Mouse (Mus musculus): ENCODE data around the gene Mbnl2.
A peak's percentile ranks its signal among the peaks of the same experiment; 100 is the strongest.

Gene Mbnl2

GRCm38 (mm10) chr14:120330454-120330853, 55.0 kb downstream of the Mbnl2 start:
- DNase-seq: peak in 1 of 2 experiments; percentile 34

- no peak for DNase-seq
These were observed 55.5 kb downstream of the Mbnl2 start for GRCm38 (mm10) chr14:120330881-120331514.

GRCm38 (mm10) chr14:120333465-120334243, 58.2 kb downstream of the Mbnl2 start:
- no peak for DNase-seq

GRCm38 (mm10) chr14:120335366-120335765, 59.9 kb downstream of the Mbnl2 start:
- no peak for DNase-seq

- DNase-seq: no peak
These were observed 60.4 kb downstream of the Mbnl2 start for GRCm38 (mm10) chr14:120335871-120336270.

- DNase-seq: peak; percentile 67 to 75
These were observed 60.9 kb downstream of the Mbnl2 start for GRCm38 (mm10) chr14:120336380-120336779.

- DNase-seq: no peak
These were observed 61.4 kb downstream of the Mbnl2 start for GRCm38 (mm10) chr14:120336841-120337240.

GRCm38 (mm10) chr14:120337731-120338462, 62.4 kb downstream of the Mbnl2 start:
- DNase-seq: no peak

- DNase-seq: no peak
These were observed 63.2 kb downstream of the Mbnl2 start for GRCm38 (mm10) chr14:120338706-120339105.

- DNase-seq: no peak
These were observed 66.4 kb downstream of the Mbnl2 start for GRCm38 (mm10) chr14:120341912-120342311.

GRCm38 (mm10) chr14:120342321-120342720, 66.9 kb downstream of the Mbnl2 start:
- no peak for DNase-seq

- DNase-seq: no peak
These were observed 69.2 kb downstream of the Mbnl2 start for GRCm38 (mm10) chr14:120344641-120345040.

GRCm38 (mm10) chr14:120347410-120348315, 72.2 kb downstream of the Mbnl2 start:
- no peak for DNase-seq

- no peak for DNase-seq
These were observed 73.9 kb downstream of the Mbnl2 start for GRCm38 (mm10) chr14:120349332-120349731.

- DNase-seq: no peak
These were observed 76.8 kb downstream of the Mbnl2 start for GRCm38 (mm10) chr14:120352136-120352843.

- no peak for DNase-seq
These were observed 77.7 kb downstream of the Mbnl2 start for GRCm38 (mm10) chr14:120353211-120353610.

GRCm38 (mm10) chr14:120354595-120354994, 79.1 kb downstream of the Mbnl2 start:
- no peak for DNase-seq

GRCm38 (mm10) chr14:120355040-120355741, 79.7 kb downstream of the Mbnl2 start:
- DNase-seq: peak; percentile 73 to 79

- DNase-seq: peak; percentile 59 to 67
These were observed 80.4 kb downstream of the Mbnl2 start for GRCm38 (mm10) chr14:120355742-120356440.

GRCm38 (mm10) chr14:120357321-120358070, 82.0 kb downstream of the Mbnl2 start:
- DNase-seq: no peak

Measured in kidney, postnatal 4 days (tissue).